Mouse (Mus musculus): ENCODE results near the gene Tmbim7. TPM values are rescaled to one million over a fixed set of nuclear protein-coding genes. Genes with fewer than 3 reads are reported as not detected.

Tmbim7 gene
- polyA plus RNA-seq, 1 experiment from 2014 or later, result not detected

- Histone ChIP-seq H3K4me3 (ENCODE audit: low read depth, low read length) (no peak overlapping the region), H3K36me3 (ENCODE audit: control insufficient read depth, insufficient read depth, low read length) (no peaks in the 10 kb centered on the region; the same call in 1 of the 2 replicates), H3K4me2 (ENCODE audit: low read depth, severe bottlenecking) (no peak overlapping the region), H3K4me1 (ENCODE audit: control insufficient read depth, insufficient read depth, low read length) (no peaks in the 10 kb centered on the region), H3K27me3 (ENCODE audit: control insufficient read depth, insufficient read depth, low read length) (no peaks in the 10 kb centered on the region), H3K27ac (replicated peaks; ENCODE audit: low read depth, low read length) (no peak overlapping the region), H3K9ac (ENCODE audit: low read length) (no peak overlapping the region), H3K9me3 (ENCODE audit: control insufficient read depth, low read length) (no peaks in the 10 kb centered on the region)
- ATAC-seq (ENCODE audit: insufficient number of reproducible peaks, low FRiP score, low TSS enrichment, low read depth), result no peak
- WGBS, result 95% methylated on average over 4 of the region's 4 CpGs
- no peak for DNase-seq (ENCODE audit: low spot score)
These were observed 68.4 kb downstream of the Tmbim7 start for GRCm38 (mm10) chr5:3719371-3719770.

- Histone ChIP-seq H3K9me3 (ENCODE audit: control insufficient read depth, low read length) (no peaks in the 10 kb centered on the region), H3K4me2 (ENCODE audit: low read depth, severe bottlenecking) (no peak overlapping the region), H3K4me3 (ENCODE audit: low read depth, low read length) (no peak overlapping the region), H3K27ac (replicated peaks; ENCODE audit: low read depth, low read length) (no peak overlapping the region), H3K9ac (ENCODE audit: low read length) (no peak overlapping the region), H3K36me3 (ENCODE audit: control insufficient read depth, insufficient read depth, low read length) (no peaks in the 10 kb centered on the region; the same call in none of the 2 replicates), H3K27me3 (ENCODE audit: control insufficient read depth, insufficient read depth, low read length) (no peaks in the 10 kb centered on the region), H3K4me1 (ENCODE audit: control insufficient read depth, insufficient read depth, low read length) (no peaks in the 10 kb centered on the region)
- ATAC-seq (ENCODE audit: insufficient number of reproducible peaks, low FRiP score, low TSS enrichment, low read depth) (no peak), DNase-seq (ENCODE audit: low spot score) (no peak)
- WGBS, result 93% methylated on average over 2 of the region's 2 CpGs
These were observed 71.9 kb downstream of the Tmbim7 start for GRCm38 (mm10) chr5:3722873-3723272.

- H3K36me3 ChIP-seq (ENCODE audit: control insufficient read depth, insufficient read depth, low read length), result no peaks in the 10 kb centered on the region; the same call in none of the 2 replicates
- no peaks in the 10 kb centered on the region for H3K4me1 ChIP-seq (ENCODE audit: control insufficient read depth, insufficient read depth, low read length)
- 88% methylated on average over 2 of the region's 2 CpGs for WGBS
- ATAC-seq (ENCODE audit: insufficient number of reproducible peaks, low FRiP score, low TSS enrichment, low read depth) (no peak), DNase-seq (ENCODE audit: low spot score) (no peak)
- no peak overlapping the region for H3K9ac ChIP-seq (ENCODE audit: low read length)
- no peak overlapping the region for H3K4me3 ChIP-seq (ENCODE audit: low read depth, low read length)
- no peaks in the 10 kb centered on the region for H3K9me3 ChIP-seq (ENCODE audit: control insufficient read depth, low read length)
- H3K27ac ChIP-seq (replicated peaks; ENCODE audit: low read depth, low read length), result no peak overlapping the region
- H3K4me2 ChIP-seq (ENCODE audit: low read depth, severe bottlenecking), result no peak overlapping the region
- no peaks in the 10 kb centered on the region for H3K27me3 ChIP-seq (ENCODE audit: control insufficient read depth, insufficient read depth, low read length)
These were observed 72.4 kb downstream of the Tmbim7 start for GRCm38 (mm10) chr5:3723415-3723814.

GRCm38 (mm10) chr5:3725491-3725890 lies 74.5 kb downstream of the Tmbim7 start:
- no peak for ATAC-seq (ENCODE audit: insufficient number of reproducible peaks, low FRiP score, low TSS enrichment, low read depth)

GRCm38 (mm10) chr5:3728820-3729219 lies 77.8 kb downstream of the Tmbim7 start:
- no peak for DNase-seq (ENCODE audit: low spot score)
- no peak overlapping the region for H3K27ac ChIP-seq (replicated peaks; ENCODE audit: low read depth, low read length)
- no peak overlapping the region for H3K9ac ChIP-seq (ENCODE audit: low read length)
- WGBS, result 82% methylated on average over 5 of the region's 5 CpGs
- H3K4me2 ChIP-seq (ENCODE audit: low read depth, severe bottlenecking), result no peak overlapping the region
- H3K9me3 ChIP-seq (ENCODE audit: control insufficient read depth, low read length), result no peaks in the 10 kb centered on the region
- no peak overlapping the region for H3K4me3 ChIP-seq (ENCODE audit: low read depth, low read length)
- H3K4me1 ChIP-seq (ENCODE audit: control insufficient read depth, insufficient read depth, low read length), result no peaks in the 10 kb centered on the region
- no peaks in the 10 kb centered on the region; the same call in 1 of the 2 replicates for H3K36me3 ChIP-seq (ENCODE audit: control insufficient read depth, insufficient read depth, low read length)
- H3K27me3 ChIP-seq (ENCODE audit: control insufficient read depth, insufficient read depth, low read length), result no peaks in the 10 kb centered on the region
- ATAC-seq (ENCODE audit: insufficient number of reproducible peaks, low FRiP score, low TSS enrichment, low read depth), result no peak

More at GRCm38 (mm10) chr5:3725491-3725890, 74.5 kb downstream of the Tmbim7 start:
- Histone ChIP-seq H3K4me1 (ENCODE audit: control insufficient read depth, insufficient read depth, low read length) (no peaks in the 10 kb centered on the region), H3K36me3 (ENCODE audit: control insufficient read depth, insufficient read depth, low read length) (no peaks in the 10 kb centered on the region; the same call in 1 of the 2 replicates), H3K9me3 (ENCODE audit: control insufficient read depth, low read length) (no peaks in the 10 kb centered on the region), H3K4me3 (ENCODE audit: low read depth, low read length) (no peak overlapping the region), H3K27me3 (ENCODE audit: control insufficient read depth, insufficient read depth, low read length) (no peaks in the 10 kb centered on the region), H3K4me2 (ENCODE audit: low read depth, severe bottlenecking) (no peak overlapping the region), H3K9ac (ENCODE audit: low read length) (no peak overlapping the region), H3K27ac (replicated peaks; ENCODE audit: low read depth, low read length) (no peak overlapping the region)
- no peak for DNase-seq (ENCODE audit: low spot score)
- WGBS, result 66% methylated on average over 1 of the region's 1 CpGs

Small RNA genes within 50 kb of the gene (microRNA-seq; reads per million reads assigned to microRNA genes)
- gene Gm22926 (not detected), gene Gm26238 (not detected)

Other genes with a start within 250 kb of the Tmbim7 start
- 41.1 and 45.2 TPM in 2 replicates for gene Fam133b, start 107.3 kb upstream of the Tmbim7 start, polyA plus RNA-seq (2014; fragmentation: Nextera tagmentation; extraction: Ambion mirVana)
- gene 1700109H08Rik, start 79.6 kb upstream of the Tmbim7 start, polyA plus RNA-seq (2014; fragmentation: Nextera tagmentation; extraction: Ambion mirVana), result 3.2 and 4.1 TPM in 2 replicates
- gene Pex1, start 55.1 kb upstream of the Tmbim7 start, polyA plus RNA-seq (2014; fragmentation: Nextera tagmentation; extraction: Ambion mirVana), result 13.1 and 17.4 TPM in 2 replicates
- 14.0 and 15.4 TPM in 2 replicates for gene Rbm48, start 54.6 kb upstream of the Tmbim7 start, polyA plus RNA-seq (2014; fragmentation: Nextera tagmentation; extraction: Ambion mirVana)
- 70.7 and 71.3 TPM in 2 replicates for gene Gatad1, start 6.0 kb downstream of the Tmbim7 start, polyA plus RNA-seq (2014; fragmentation: Nextera tagmentation; extraction: Ambion mirVana)
- 10.8 and 12.4 TPM in 2 replicates for gene Ankib1, start 151.7 kb downstream of the Tmbim7 start, polyA plus RNA-seq (2014; fragmentation: Nextera tagmentation; extraction: Ambion mirVana)
- 52.0 and 55.1 TPM in 2 replicates for gene Krit1, start 152.0 kb downstream of the Tmbim7 start, polyA plus RNA-seq (2014; fragmentation: Nextera tagmentation; extraction: Ambion mirVana)
- 0.05 TPM in 1 of 2 replicates, not detected in the other for gene Lrrd1, start 194.0 kb downstream of the Tmbim7 start, polyA plus RNA-seq (2014; fragmentation: Nextera tagmentation; extraction: Ambion mirVana)
- gene Mterf1a, start 242.8 kb downstream of the Tmbim7 start, polyA plus RNA-seq (2014; fragmentation: Nextera tagmentation; extraction: Ambion mirVana), result 7.2 and 8.8 TPM in 2 replicates

Measured in limb, embryonic 11.5 days (tissue).